Mouse (Mus musculus) heart, adult 2 months (tissue): ENCODE results near the gene Agt.

Experiments
- CTCF ChIP-seq: fragments of 200-600 bp; IDR thresholded peaks from 2 replicates; pipeline ENCODE4 v1.8.1; 2022; ENCODE audit warnings: antibody characterized with exemption, mild to moderate bottlenecking, moderate library complexity
- EP300 ChIP-seq: fragments of 200-500 bp; IDR thresholded peaks from 2 replicates; pipeline ENCODE4 v1.6.1; 2011; ENCODE audit warnings: low read depth, low read length, control low read depth; ENCODE audit not compliant: insufficient read depth
- POLR2A ChIP-seq: fragments of 200-500 bp; IDR thresholded peaks from 2 replicates; pipeline ENCODE4 v1.6.1; 2011; ENCODE audit warnings: mild to moderate bottlenecking, low read depth, low read length, control low read depth; ENCODE audit not compliant: insufficient read depth

GRCm38 (mm10) chr8:124569100-124569499 lies 406 bp downstream of the Agt start:
- no peak for TF ChIP-seq POLR2A
- TF ChIP-seq CTCF: no peak
- no peak for TF ChIP-seq EP300
